Mouse (Mus musculus): ENCODE results near the gene Nfatc4. TPM values are rescaled to one million over a fixed set of nuclear protein-coding genes. Genes with fewer than 3 reads are reported as not detected.

Nfatc4 gene
- total and polyA plus RNA-seq, 3 experiments = 0.71 TPM; not detected in 2

DNA sequence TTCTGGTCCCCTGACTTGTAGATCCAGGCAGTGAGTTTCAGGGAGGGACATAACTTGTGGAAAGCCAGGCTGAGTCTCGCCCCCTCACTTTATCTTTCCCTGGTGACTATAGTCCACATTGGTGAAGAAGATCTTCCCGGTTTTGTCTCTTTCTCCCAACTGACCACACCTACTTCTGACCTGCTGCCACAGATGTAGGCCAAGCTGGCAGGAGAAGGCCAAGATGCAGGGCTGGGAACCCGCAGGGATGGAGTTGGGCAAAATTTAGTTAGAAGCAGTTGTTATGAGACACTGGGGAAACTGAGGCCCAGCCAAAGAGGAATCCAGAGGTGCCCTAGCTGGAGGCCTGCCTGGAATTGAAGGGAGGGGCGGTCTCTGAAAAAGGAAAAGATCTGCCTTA is 10.2 kb downstream of the Nfatc4 start:
- Histone ChIP-seq H3K4me3 (ENCODE audit: low read depth, low read length) (no peak overlapping the region), H3K4me1 (ENCODE audit: insufficient read depth, low read depth, low read length) (0 out of 2 replicates have a peak, but pooled peaks cover 2% of the 10 kb centered on the region), H3K9me3 (replicated peaks) (no peaks in the 10 kb centered on the region), H3K36me3 (replicated peaks) (no peaks in the 10 kb centered on the region), H3K27me3 (ENCODE audit: insufficient read depth, low read length) (peaks cover 67% of the 10 kb centered on the region)
- no peak for DNase-seq (ENCODE audit: low spot score)
- ATAC-seq (ENCODE audit: extremely low read depth, insufficient number of reproducible peaks, low FRiP score, poor library complexity, severe bottlenecking) = no peak
- TF ChIP-seq GATA1 (IDR thresholded peaks at IDR 0.05; ENCODE audit: borderline replicate concordance, low read length) = no peak
- no peak for TF ChIP-seq POLR2AphosphoS5 (IDR thresholded peaks at IDR 0.05; ENCODE audit: insufficient replicate concordance, low read depth, low read length)
- no peak for TF ChIP-seq GATA2 (IDR thresholded peaks at IDR 0.05; ENCODE audit: borderline replicate concordance, low read depth, low read length)
- no peak for TF ChIP-seq CTCF (IDR thresholded peaks at IDR 0.05; ENCODE audit: low read depth, low read length)
- TF ChIP-seq TAL1 (conservative IDR thresholded peaks at IDR 0.05; ENCODE audit: low read depth, low read length) = no peak

DNA sequence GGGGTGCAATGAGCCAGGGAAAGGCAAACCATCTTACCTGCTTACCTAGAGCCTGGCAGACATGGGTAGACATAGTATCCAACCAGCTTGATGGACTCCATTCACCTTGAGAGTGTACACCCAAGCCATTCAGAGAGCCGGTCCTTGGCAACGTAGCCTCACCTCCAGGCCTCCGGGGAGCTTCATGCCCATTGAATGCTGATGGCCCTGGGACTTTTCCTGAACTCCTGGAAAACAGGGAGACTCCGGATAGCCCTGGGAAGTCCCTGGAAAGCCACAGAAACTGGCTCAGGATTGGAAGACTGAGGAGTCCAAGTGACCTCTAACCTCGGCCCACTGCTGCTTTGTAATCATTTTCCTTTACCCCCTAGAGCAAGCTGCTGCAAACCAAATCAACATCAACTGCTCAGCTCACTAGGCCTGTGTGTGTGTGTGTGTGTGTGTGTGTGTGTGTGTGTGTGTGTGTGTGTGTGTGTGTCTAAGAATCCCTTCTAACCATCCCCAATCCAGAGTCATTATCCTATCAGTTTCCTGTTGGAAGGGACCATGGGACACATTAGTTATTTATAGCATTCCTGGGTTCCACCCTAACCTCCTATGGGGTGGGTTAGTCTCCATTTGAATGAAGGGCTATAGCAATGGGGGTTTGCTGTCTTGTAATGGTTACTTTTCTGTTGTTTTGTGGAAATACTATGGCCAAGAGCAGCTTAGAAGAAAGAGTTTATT is 12.0 kb downstream of the Nfatc4 start:
- TF ChIP-seq GATA2 (IDR thresholded peaks at IDR 0.05; ENCODE audit: borderline replicate concordance, low read depth, low read length) (no peak), TAL1 (conservative IDR thresholded peaks at IDR 0.05; ENCODE audit: low read depth, low read length) (no peak), CTCF (IDR thresholded peaks at IDR 0.05; ENCODE audit: low read depth, low read length) (no peak), POLR2AphosphoS5 (IDR thresholded peaks at IDR 0.05; ENCODE audit: insufficient replicate concordance, low read depth, low read length) (no peak), GATA1 (IDR thresholded peaks at IDR 0.05; ENCODE audit: borderline replicate concordance, low read length) (no peak)
- H3K36me3 ChIP-seq (replicated peaks) = no peaks in the 10 kb centered on the region
- H3K27me3 ChIP-seq (ENCODE audit: insufficient read depth, low read length) = peaks cover 65% of the 10 kb centered on the region
- DNase-seq (ENCODE audit: low spot score) (no peak), ATAC-seq (ENCODE audit: extremely low read depth, insufficient number of reproducible peaks, low FRiP score, poor library complexity, severe bottlenecking) (no peak)
- no peak overlapping the region for H3K4me3 ChIP-seq (ENCODE audit: low read depth, low read length)
- no peaks in the 10 kb centered on the region for H3K4me1 ChIP-seq (ENCODE audit: insufficient read depth, low read depth, low read length)
- no peaks in the 10 kb centered on the region for H3K9me3 ChIP-seq (replicated peaks)

DNA sequence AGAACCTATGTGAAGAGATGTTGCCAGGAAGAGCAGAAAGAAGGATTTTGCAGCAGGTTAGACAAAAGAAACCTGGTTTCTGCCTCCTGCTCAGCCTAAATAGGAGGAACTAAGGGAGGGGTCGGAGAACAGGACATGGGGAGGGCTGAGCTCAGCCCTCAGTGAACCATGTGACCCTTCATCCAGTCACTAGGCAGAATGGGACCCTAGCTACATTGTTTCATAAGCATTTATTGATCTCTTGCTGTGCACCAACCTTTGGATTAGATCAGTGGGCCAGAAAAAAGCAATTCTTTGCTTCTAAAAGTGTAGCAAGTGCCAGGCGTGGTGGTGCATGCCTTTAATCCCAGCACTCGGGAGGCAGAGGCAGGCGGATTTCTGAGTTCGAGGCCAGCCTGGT is 15.4 kb downstream of the Nfatc4 start:
- ATAC-seq (ENCODE audit: extremely low read depth, insufficient number of reproducible peaks, low FRiP score, poor library complexity, severe bottlenecking) = no peak
- H3K4me1 ChIP-seq (ENCODE audit: insufficient read depth, low read depth, low read length) = peaks cover 3% of the 10 kb centered on the region; the same call in 1 of the 2 replicates

DNA sequence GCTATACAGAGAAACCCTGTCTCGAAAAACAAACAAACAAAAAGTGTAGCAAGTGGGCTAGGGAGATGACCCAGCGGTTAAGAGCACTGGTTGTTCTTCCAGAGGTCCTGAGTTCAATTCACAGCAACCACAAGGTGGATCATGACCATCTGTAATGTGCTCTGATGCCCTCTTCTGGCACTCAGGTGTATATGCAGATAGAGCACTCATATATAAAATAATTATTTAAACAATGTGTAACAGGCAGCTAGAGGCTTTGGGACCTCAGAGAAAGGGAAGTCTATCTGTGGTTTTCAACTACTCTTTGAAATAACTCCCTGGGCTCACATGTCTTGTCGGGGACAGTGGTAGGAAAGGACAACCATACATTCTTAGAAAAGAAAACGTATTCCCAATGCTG is 15.8 kb downstream of the Nfatc4 start:
- no peak for ATAC-seq (ENCODE audit: extremely low read depth, insufficient number of reproducible peaks, low FRiP score, poor library complexity, severe bottlenecking)
- no peak for DNase-seq (ENCODE audit: low spot score)
- no peak overlapping the region for H3K4me3 ChIP-seq (ENCODE audit: low read depth, low read length)
- H3K4me1 ChIP-seq (ENCODE audit: insufficient read depth, low read depth, low read length) = peaks cover 3% of the 10 kb centered on the region; the same call in 1 of the 2 replicates
- TF ChIP-seq GATA1 (IDR thresholded peaks at IDR 0.05; ENCODE audit: borderline replicate concordance, low read length) (no peak), GATA2 (IDR thresholded peaks at IDR 0.05; ENCODE audit: borderline replicate concordance, low read depth, low read length) (no peak), POLR2AphosphoS5 (IDR thresholded peaks at IDR 0.05; ENCODE audit: insufficient replicate concordance, low read depth, low read length) (no peak), CTCF (IDR thresholded peaks at IDR 0.05; ENCODE audit: low read depth, low read length) (no peak), TAL1 (conservative IDR thresholded peaks at IDR 0.05; ENCODE audit: low read depth, low read length) (no peak)
- peaks cover 37% of the 10 kb centered on the region for H3K27me3 ChIP-seq (ENCODE audit: insufficient read depth, low read length)
- no peaks in the 10 kb centered on the region for H3K9me3 ChIP-seq (replicated peaks)
- no peaks in the 10 kb centered on the region for H3K36me3 ChIP-seq (replicated peaks)

More for the DNA sequence above, 15.4 kb downstream of the Nfatc4 start:
- TF ChIP-seq GATA2 (IDR thresholded peaks at IDR 0.05; ENCODE audit: borderline replicate concordance, low read depth, low read length) (no peak), POLR2AphosphoS5 (IDR thresholded peaks at IDR 0.05; ENCODE audit: insufficient replicate concordance, low read depth, low read length) (no peak), GATA1 (IDR thresholded peaks at IDR 0.05; ENCODE audit: borderline replicate concordance, low read length) (no peak), CTCF (IDR thresholded peaks at IDR 0.05; ENCODE audit: low read depth, low read length) (no peak), TAL1 (conservative IDR thresholded peaks at IDR 0.05; ENCODE audit: low read depth, low read length) (no peak)
- Histone ChIP-seq H3K4me3 (ENCODE audit: low read depth, low read length) (no peak overlapping the region), H3K36me3 (replicated peaks) (no peaks in the 10 kb centered on the region), H3K27me3 (ENCODE audit: insufficient read depth, low read length) (peaks cover 41% of the 10 kb centered on the region), H3K9me3 (replicated peaks) (no peaks in the 10 kb centered on the region)
- DNase-seq (ENCODE audit: low spot score) = no peak

DNA sequence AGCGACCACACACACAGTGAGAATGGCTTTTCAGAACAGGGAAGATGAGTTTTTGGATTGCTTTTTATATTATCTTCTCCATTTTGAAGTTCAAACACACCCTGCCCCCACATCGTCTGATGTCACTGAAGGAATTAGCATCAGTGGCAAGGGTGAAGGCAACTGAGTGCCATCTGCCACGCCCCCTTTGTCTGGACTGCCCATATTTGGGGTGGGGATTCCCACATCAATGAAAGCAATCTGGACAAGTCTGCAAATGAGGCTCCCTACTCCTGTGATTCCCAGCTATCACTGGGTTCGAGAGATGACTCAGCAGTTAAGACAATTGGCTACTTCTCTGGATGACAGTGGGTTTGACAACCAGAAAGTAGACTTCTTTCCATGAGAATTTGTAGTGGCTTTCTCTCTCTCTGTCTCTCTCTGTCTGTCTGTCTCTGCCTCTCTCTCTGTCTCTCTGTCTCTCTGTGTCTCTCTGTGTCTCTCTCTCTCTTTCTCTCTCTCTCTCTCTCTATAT is 18.0 kb downstream of the Nfatc4 start:
- no peaks in the 10 kb centered on the region for H3K36me3 ChIP-seq (replicated peaks)
- H3K4me3 ChIP-seq (ENCODE audit: low read depth, low read length) = no peak overlapping the region
- no peaks in the 10 kb centered on the region for H3K9me3 ChIP-seq (replicated peaks)
- H3K27me3 ChIP-seq (ENCODE audit: insufficient read depth, low read length) = peaks cover 33% of the 10 kb centered on the region
- DNase-seq (ENCODE audit: low spot score) (no peak), ATAC-seq (ENCODE audit: extremely low read depth, insufficient number of reproducible peaks, low FRiP score, poor library complexity, severe bottlenecking) (no peak)
- H3K4me1 ChIP-seq (ENCODE audit: insufficient read depth, low read depth, low read length) = peaks cover 3% of the 10 kb centered on the region; the same call in 1 of the 2 replicates
- no peak for TF ChIP-seq GATA1 (IDR thresholded peaks at IDR 0.05; ENCODE audit: borderline replicate concordance, low read length)

DNA sequence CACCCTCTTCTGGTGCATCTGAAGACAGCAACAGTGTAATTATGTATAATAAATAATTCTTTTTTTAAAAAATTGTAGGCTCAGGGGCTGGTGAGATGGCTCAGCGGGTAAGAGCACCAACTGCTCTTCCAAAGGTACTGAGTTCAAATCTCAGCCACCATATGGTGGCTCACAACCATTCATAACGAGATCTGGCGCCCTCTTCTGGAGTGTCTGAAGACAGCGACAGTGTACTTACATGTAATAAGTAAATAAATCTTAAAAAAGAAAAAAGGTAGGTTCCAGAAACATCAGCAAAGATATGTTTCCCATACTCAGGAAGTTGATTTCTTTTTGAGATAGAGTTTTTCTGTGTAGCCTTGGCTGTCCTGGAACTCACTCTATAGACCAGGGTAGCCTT is 19.9 kb downstream of the Nfatc4 start:
- no peaks in the 10 kb centered on the region for H3K9me3 ChIP-seq (replicated peaks)
- ATAC-seq (ENCODE audit: extremely low read depth, insufficient number of reproducible peaks, low FRiP score, poor library complexity, severe bottlenecking) = no peak
- H3K4me3 ChIP-seq (ENCODE audit: low read depth, low read length) = no peak overlapping the region
- H3K4me1 ChIP-seq (ENCODE audit: insufficient read depth, low read depth, low read length) = peaks cover 9% of the 10 kb centered on the region
- peaks cover 31% of the 10 kb centered on the region for H3K27me3 ChIP-seq (ENCODE audit: insufficient read depth, low read length)
- H3K36me3 ChIP-seq (replicated peaks) = no peaks in the 10 kb centered on the region
- no peak for DNase-seq (ENCODE audit: low spot score)
- no peak for TF ChIP-seq GATA1 (IDR thresholded peaks at IDR 0.05; ENCODE audit: borderline replicate concordance, low read length)
- TF ChIP-seq TAL1 (conservative IDR thresholded peaks at IDR 0.05; ENCODE audit: low read depth, low read length) = no peak
- TF ChIP-seq GATA2 (IDR thresholded peaks at IDR 0.05; ENCODE audit: borderline replicate concordance, low read depth, low read length) = no peak
- TF ChIP-seq CTCF (IDR thresholded peaks at IDR 0.05; ENCODE audit: low read depth, low read length) = no peak
- no peak for TF ChIP-seq POLR2AphosphoS5 (IDR thresholded peaks at IDR 0.05; ENCODE audit: insufficient replicate concordance, low read depth, low read length)

Measured in G1E (cell line).